In genomic region chr6:125230571-125230970, GRCm38 (mm10) we compare ENCODE assay signal across 8 mouse cellular contexts. TPM values are rescaled to one million over a fixed set of nuclear protein-coding genes. Genes with fewer than 3 reads are reported as not detected.
A peak's percentile ranks its signal among the peaks of the same experiment; 100 is the strongest.
DNase-seq lines count a peak whose midpoint lies in the region; ATAC-seq lines count a peak whose summit lies in the region.

No protein-coding gene starts in this region.

- H3K36me3 ChIP-seq in kidney, embryonic 16.5 days (ENCODE audit: insufficient read depth, low read length) = no peaks in the 10 kb centered on the region
- no peaks in the 10 kb centered on the region for H3K36me3 ChIP-seq in embryonic facial prominence, embryonic 15.5 days
- H3K36me3 ChIP-seq in liver, embryonic 12.5 days = no peaks in the 10 kb centered on the region
- 0 out of 2 replicates have a peak, but pooled peaks cover 3% of the 10 kb centered on the region for H3K36me3 ChIP-seq in stomach, embryonic 15.5 days

- H3K4me2 ChIP-seq in kidney, embryonic 16.5 days (replicated peaks; ENCODE audit: low read depth, low read length) = peak overlapping the region; percentile 86; the same call in 1 of the 2 replicates
- 0 out of 2 replicates have a peak overlapping the region, but pooled peaks have one; percentile 94 for H3K4me2 ChIP-seq in embryonic facial prominence, embryonic 15.5 days (replicated peaks)
- H3K4me2 ChIP-seq in liver, embryonic 12.5 days = peak overlapping the region; percentile 95
- peak overlapping the region; percentile 94 for H3K4me2 ChIP-seq in stomach, embryonic 15.5 days

- H3K27me3 ChIP-seq in kidney, embryonic 16.5 days (ENCODE audit: insufficient read depth, low read length) = no peaks in the 10 kb centered on the region
- H3K27me3 ChIP-seq in embryonic facial prominence, embryonic 15.5 days = no peaks in the 10 kb centered on the region
- H3K27me3 ChIP-seq in liver, embryonic 12.5 days (replicated peaks) = no peaks in the 10 kb centered on the region
- H3K27me3 ChIP-seq in stomach, embryonic 15.5 days (replicated peaks) = no peaks in the 10 kb centered on the region

- H3K4me1 ChIP-seq in kidney, embryonic 16.5 days (ENCODE audit: insufficient read depth, low read length) = peaks cover 18% of the 10 kb centered on the region
- H3K4me1 ChIP-seq in embryonic facial prominence, embryonic 15.5 days = peaks cover 26% of the 10 kb centered on the region
- H3K4me1 ChIP-seq in liver, embryonic 12.5 days = peaks cover 38% of the 10 kb centered on the region
- H3K4me1 ChIP-seq in stomach, embryonic 15.5 days = peaks cover 9% of the 10 kb centered on the region

- H3K4me3 ChIP-seq in kidney, embryonic 16.5 days (ENCODE audit: low read length) = no peak overlapping the region
- 0 out of 2 replicates have a peak overlapping the region, but pooled peaks have one; percentile 52 for H3K4me3 ChIP-seq in embryonic facial prominence, embryonic 15.5 days (replicated peaks)
- H3K4me3 ChIP-seq in liver, embryonic 12.5 days = no peak overlapping the region; the same call in 1 of the 2 replicates
- H3K4me3 ChIP-seq in stomach, embryonic 15.5 days (replicated peaks) = no peak overlapping the region

- no peak for ATAC-seq in kidney, embryonic 16.5 days (ENCODE audit: low FRiP score, low TSS enrichment)
- ATAC-seq in embryonic facial prominence, embryonic 15.5 days (ENCODE audit: insufficient number of reproducible peaks, low FRiP score, low TSS enrichment, low read depth) = no peak
- no peak for ATAC-seq in liver, embryonic 12.5 days
- no peak for ATAC-seq in stomach, embryonic 15.5 days (ENCODE audit: insufficient read depth, low FRiP score, low read depth)
- no peak for ATAC-seq in megakaryocyte progenitor cell, adult 5-6 weeks (replicated peaks; ENCODE audit: poor library complexity)

- H3K9me3 ChIP-seq in kidney, embryonic 16.5 days (ENCODE audit: low read length) = no peaks in the 10 kb centered on the region
- H3K9me3 ChIP-seq in embryonic facial prominence, embryonic 15.5 days (replicated peaks) = no peaks in the 10 kb centered on the region
- H3K9me3 ChIP-seq in liver, embryonic 12.5 days (replicated peaks) = no peaks in the 10 kb centered on the region
- H3K9me3 ChIP-seq in stomach, embryonic 15.5 days = no peaks in the 10 kb centered on the region

- H3K27ac ChIP-seq in kidney, embryonic 16.5 days (ENCODE audit: low read length) = no peak overlapping the region
- no peak overlapping the region for H3K27ac ChIP-seq in embryonic facial prominence, embryonic 15.5 days (replicated peaks)
- 0 out of 2 replicates have a peak overlapping the region, but pooled peaks have one; percentile 27 for H3K27ac ChIP-seq in liver, embryonic 12.5 days
- H3K27ac ChIP-seq in stomach, embryonic 15.5 days = no peak overlapping the region

- DNase-seq in kidney, adult 18-20 months = no peak
- no peak for DNase-seq in T-cell, adult 2 months (ENCODE audit: low spot score)
- DNase-seq in cerebellum, postnatal 4 days (ENCODE audit: low spot score in 2 of 2) = no peak

- H3K9ac ChIP-seq in kidney, embryonic 16.5 days (replicated peaks; ENCODE audit: low read length) = no peak overlapping the region
- H3K9ac ChIP-seq in embryonic facial prominence, embryonic 15.5 days = no peak overlapping the region
- H3K9ac ChIP-seq in liver, embryonic 12.5 days = no peak overlapping the region
- no peak overlapping the region for H3K9ac ChIP-seq in stomach, embryonic 15.5 days

- WGBS in kidney, embryonic 16.5 days = 60% methylated on average over 9 of the region's 9 CpGs
- 60% methylated on average over 9 of the region's 9 CpGs for WGBS in embryonic facial prominence, embryonic 15.5 days
- WGBS in liver, embryonic 12.5 days (ENCODE audit: insufficient replicate concordance) = 62% methylated on average over 9 of the region's 9 CpGs
- 62% methylated on average over 9 of the region's 9 CpGs for WGBS in stomach, embryonic 15.5 days

RNA-seq across cellular contexts. Expression of gene Tapbpl, which starts 1.1 kb away (rescaled TPM):
- polyA plus RNA-seq in kidney, embryonic 16.5 days (2015; fragmentation: Nextera tagmentation; extraction: Ambion mirVana) = 7.4 and 8.2 TPM in 2 replicates
- 4.8 and 5.2 TPM in 2 replicates for polyA plus RNA-seq in embryonic facial prominence, embryonic 15.5 days (2015; fragmentation: Nextera tagmentation; extraction: Ambion mirVana)
- polyA plus RNA-seq in liver, embryonic 12.5 days (2016; fragmentation: Nextera tagmentation; extraction: Ambion mirVana) = 3.8 and 4.0 TPM in 2 replicates
- polyA plus RNA-seq in stomach, embryonic 15.5 days (2015; fragmentation: Nextera tagmentation; extraction: Ambion mirVana) = 8.0 and 8.8 TPM in 2 replicates
- 5.2 and 7.4 TPM in 2 replicates for total RNA-seq in megakaryocyte progenitor cell, adult 5-6 weeks (2015)
- total RNA-seq in megakaryocyte progenitor cell, adult 5-6 weeks (2017) = 16.2 and 18.6 TPM in 2 replicates

RNA-seq across cellular contexts. Expression of gene Cd27, which starts 6.2 kb away (rescaled TPM):
- 2.1 and 2.5 TPM in 2 replicates for polyA plus RNA-seq in kidney, embryonic 16.5 days (2015; fragmentation: Nextera tagmentation; extraction: Ambion mirVana)
- 2.8 and 3.3 TPM in 2 replicates for polyA plus RNA-seq in embryonic facial prominence, embryonic 15.5 days (2015; fragmentation: Nextera tagmentation; extraction: Ambion mirVana)
- polyA plus RNA-seq in liver, embryonic 12.5 days (2016; fragmentation: Nextera tagmentation; extraction: Ambion mirVana) = 2.6 and 3.2 TPM in 2 replicates
- polyA plus RNA-seq in stomach, embryonic 15.5 days (2015; fragmentation: Nextera tagmentation; extraction: Ambion mirVana) = 2.2 and 2.5 TPM in 2 replicates
- total RNA-seq in megakaryocyte progenitor cell, adult 5-6 weeks (2015) = 44.7 and 60.2 TPM in 2 replicates
- total RNA-seq in megakaryocyte progenitor cell, adult 5-6 weeks (2017) = 28.9 and 41.9 TPM in 2 replicates

RNA-seq across cellular contexts. Expression of gene Vamp1, which starts 15.2 kb away (rescaled TPM):
- polyA plus RNA-seq in kidney, embryonic 16.5 days (2015; fragmentation: Nextera tagmentation; extraction: Ambion mirVana) = 7.5 and 7.7 TPM in 2 replicates
- 5.2 and 5.8 TPM in 2 replicates for polyA plus RNA-seq in embryonic facial prominence, embryonic 15.5 days (2015; fragmentation: Nextera tagmentation; extraction: Ambion mirVana)
- 2.3 and 2.6 TPM in 2 replicates for polyA plus RNA-seq in liver, embryonic 12.5 days (2016; fragmentation: Nextera tagmentation; extraction: Ambion mirVana)
- polyA plus RNA-seq in stomach, embryonic 15.5 days (2015; fragmentation: Nextera tagmentation; extraction: Ambion mirVana) = 6.0 and 6.3 TPM in 2 replicates
- total RNA-seq in megakaryocyte progenitor cell, adult 5-6 weeks (2015) = 10.1 and 15.5 TPM in 2 replicates
- total RNA-seq in megakaryocyte progenitor cell, adult 5-6 weeks (2017) = 6.2 and 9.1 TPM in 2 replicates

RNA-seq across cellular contexts. Expression of gene Mrpl51, which starts 39.0 kb away (rescaled TPM):
- 213 and 228 TPM in 2 replicates for polyA plus RNA-seq in kidney, embryonic 16.5 days (2015; fragmentation: Nextera tagmentation; extraction: Ambion mirVana)
- polyA plus RNA-seq in embryonic facial prominence, embryonic 15.5 days (2015; fragmentation: Nextera tagmentation; extraction: Ambion mirVana) = 198 and 212 TPM in 2 replicates
- 211 and 222 TPM in 2 replicates for polyA plus RNA-seq in liver, embryonic 12.5 days (2016; fragmentation: Nextera tagmentation; extraction: Ambion mirVana)
- 231 and 236 TPM in 2 replicates for polyA plus RNA-seq in stomach, embryonic 15.5 days (2015; fragmentation: Nextera tagmentation; extraction: Ambion mirVana)
- total RNA-seq in megakaryocyte progenitor cell, adult 5-6 weeks (2015) = 144 and 171 TPM in 2 replicates
- total RNA-seq in megakaryocyte progenitor cell, adult 5-6 weeks (2017) = 128 and 156 TPM in 2 replicates

RNA-seq across cellular contexts. Expression of gene Ncapd2, which starts 39.1 kb away (rescaled TPM):
- polyA plus RNA-seq in kidney, embryonic 16.5 days (2015; fragmentation: Nextera tagmentation; extraction: Ambion mirVana) = 151 and 163 TPM in 2 replicates
- polyA plus RNA-seq in embryonic facial prominence, embryonic 15.5 days (2015; fragmentation: Nextera tagmentation; extraction: Ambion mirVana) = 97.2 and 98.7 TPM in 2 replicates
- 132 and 138 TPM in 2 replicates for polyA plus RNA-seq in liver, embryonic 12.5 days (2016; fragmentation: Nextera tagmentation; extraction: Ambion mirVana)
- 107 and 108 TPM in 2 replicates for polyA plus RNA-seq in stomach, embryonic 15.5 days (2015; fragmentation: Nextera tagmentation; extraction: Ambion mirVana)
- total RNA-seq in megakaryocyte progenitor cell, adult 5-6 weeks (2015) = 205 and 228 TPM in 2 replicates
- total RNA-seq in megakaryocyte progenitor cell, adult 5-6 weeks (2017) = 207 and 256 TPM in 2 replicates
